Mouse (Mus musculus) intestine, embryonic 14.5 days (tissue): ENCODE data around the gene Kif27. TPM values are rescaled to one million over a fixed set of nuclear protein-coding genes. Genes with fewer than 3 reads are reported as not detected.
"Not testable (repeated sequence)": the region's sequence is repeated elsewhere in the genome, so short reads cannot be mapped to it uniquely, and the experiment has no call there.

Source experiments
- ATAC-seq: fragments of 200-750 bp; cut with Nextera tagmentation; replicated peaks from 2 replicates; pipeline ENCODE4 v1.8.0; 2017; ENCODE audit warnings: low read depth, moderate number of reproducible peaks, moderate TSS enrichment, moderate library complexity; ENCODE audit not compliant: low FRiP score, low TSS enrichment
- DNase-seq: peaks from one replicate; pipeline ENCODE4 v3.0.0-alpha.2; 2018; ENCODE audit warnings: low spot score
- H3K27ac ChIP-seq: fragments of 300-500 bp; sonication (generic); 2 replicates; pipeline ENCODE4 v1.5.1; 2014; ENCODE audit warnings: low read depth, mild to moderate bottlenecking, control low read depth
- H3K27me3 ChIP-seq: fragments of 300-500 bp; sonication (generic); replicated peaks from 2 replicates; pipeline ENCODE4 v1.6.1; 2014; ENCODE audit warnings: low read length, control low read depth; ENCODE audit not compliant: control insufficient read depth, insufficient read depth
- H3K36me3 ChIP-seq: fragments of 300-500 bp; sonication (generic); 2 replicates; pipeline ENCODE4 v1.6.1; 2014; ENCODE audit warnings: low read length, control low read depth; ENCODE audit not compliant: control insufficient read depth, insufficient read depth
- H3K4me1 ChIP-seq: fragments of 300-500 bp; sonication (generic); replicated peaks from 2 replicates; pipeline ENCODE4 v1.6.1; 2014; ENCODE audit warnings: low read length, control low read depth, mixed read lengths; ENCODE audit not compliant: control insufficient read depth, insufficient read depth
- H3K4me2 ChIP-seq: fragments of 300-500 bp; sonication (generic); 2 replicates; pipeline ENCODE4 v1.6.1; 2014; ENCODE audit warnings: low read length
- H3K4me3 ChIP-seq: fragments of 300-500 bp; sonication (generic); 2 replicates; pipeline ENCODE4 v1.5.1; 2014; ENCODE audit warnings: low read depth, low read length, control low read depth, mixed read lengths
- H3K9ac ChIP-seq: fragments of 300-500 bp; sonication (generic); 2 replicates; pipeline ENCODE4 v1.6.1; 2014; ENCODE audit warnings: mild to moderate bottlenecking, low read length
- H3K9me3 ChIP-seq: fragments of 300-500 bp; sonication (generic); 2 replicates; pipeline ENCODE4 v1.6.1; 2016; ENCODE audit warnings: low read length, control low read depth; ENCODE audit not compliant: control insufficient read depth
- WGBS: fragments of 180-500 bp; shearing (Covaris S2); extraction: QIAGEN DNeasy Blood & Tissue Kit; methylation state at CpG from one replicate; pipeline ENCODE4 v1.1.7; 2014; 5-methylcytosine and 5-hydroxymethylcytosine counted together
- polyA plus RNA-seq: library from polyadenylated mRNA; unstranded; fragments of >200 nt; fragmentation: Nextera tagmentation; extraction: Ambion mirVana; gene quantifications from 2 replicates; pipeline ENCODE4 v1.2.1, GENCODE M21; 2014

The Kif27 gene
- polyA plus RNA-seq: 0.52 and 1.0 TPM in 2 replicates

GRCm38 (mm10) chr13:58358629-58359303, at the start of gene Kif27:
Kif27 (minus strand) TSS chr13:58359122.
- DNase-seq (peak; percentile 92), ATAC-seq (peak; percentile 98)
- peak within 1 kb of the TSS; percentile 85 for H3K4me2 ChIP-seq
- H3K4me1 ChIP-seq: no peaks in the 10 kb centered on the region
- H3K4me3 ChIP-seq: peak within 1 kb of the TSS; percentile 53
- H3K36me3 ChIP-seq: no peaks in the 10 kb centered on the region
- no peaks in the 10 kb centered on the region for H3K9me3 ChIP-seq
- H3K9ac ChIP-seq: peak within 1 kb of the TSS; percentile 38
- H3K27ac ChIP-seq: peak within 1 kb of the TSS; percentile 29; the same call in 1 of the 2 replicates
- no peaks in the 10 kb centered on the region for H3K27me3 ChIP-seq
- WGBS: under 1% methylated on average over 77 of the region's 85 CpGs

GRCm38 (mm10) chr13:58403243-58403642, 44.3 kb upstream of the Kif27 start, which contains the start of gene Hnrnpk:
Hnrnpk (minus strand) TSS chr13:58403343.
- 6% methylated on average over 17 of the region's 17 CpGs for WGBS
- DNase-seq: not testable (repeated sequence)

GRCm38 (mm10) chr13:58402744-58403110, 43.8 kb upstream of the Kif27 start:
- H3K4me3 ChIP-seq: peak overlapping the region; percentile 100
- DNase-seq (no peak), ATAC-seq (peak; percentile 80)
- 0 out of 2 replicates have a peak, but pooled peaks cover 9% of the 10 kb centered on the region for H3K4me1 ChIP-seq
- H3K9ac ChIP-seq: peak overlapping the region; percentile 100
- peaks cover 25% of the 10 kb centered on the region for H3K36me3 ChIP-seq
- peak overlapping the region; percentile 49 for H3K4me2 ChIP-seq
- H3K27ac ChIP-seq: peak overlapping the region; percentile 99
- WGBS: under 1% methylated on average over 47 of the region's 48 CpGs
- no peaks in the 10 kb centered on the region for H3K9me3 ChIP-seq
- no peaks in the 10 kb centered on the region for H3K27me3 ChIP-seq

More at GRCm38 (mm10) chr13:58403243-58403642, 44.3 kb upstream of the Kif27 start, which contains the start of gene Hnrnpk:
- H3K27me3 ChIP-seq, ATAC-seq, H3K4me1 ChIP-seq, H3K9me3 ChIP-seq: not testable (repeated sequence)
- Histone ChIP-seq H3K4me2 (peak within 1 kb of the TSS; percentile 49), H3K27ac (peak within 1 kb of the TSS; percentile 99), H3K9ac (peak within 1 kb of the TSS; percentile 100), H3K4me3 (peak within 1 kb of the TSS; percentile 100), H3K36me3 (peaks cover 20% of the 10 kb centered on the region)

- DNase-seq: peak; percentile 99
- H3K9me3 ChIP-seq: no peaks in the 10 kb centered on the region
- H3K36me3 ChIP-seq: peaks cover 25% of the 10 kb centered on the region
- WGBS: under 1% methylated on average over 80 of the region's 91 CpGs
- peak within 1 kb of the TSS; percentile 100 for H3K9ac ChIP-seq
- peak within 1 kb of the TSS; percentile 99 for H3K27ac ChIP-seq
- 0 out of 2 replicates have a peak, but pooled peaks cover 9% of the 10 kb centered on the region for H3K4me1 ChIP-seq
- no peaks in the 10 kb centered on the region for H3K27me3 ChIP-seq
- peak within 1 kb of the TSS; percentile 94 for H3K4me2 ChIP-seq
- peak within 1 kb of the TSS; percentile 100 for H3K4me3 ChIP-seq
- peak; percentile 93 for ATAC-seq
These were observed 43.3 kb upstream of the Kif27 start, which contains the start of gene Rmi1 for GRCm38 (mm10) chr13:58402003-58402743. Rmi1 (plus strand) TSS chr13:58402248.

GRCm38 (mm10) chr13:58401135-58402002, 42.4 kb upstream of the Kif27 start:
- H3K36me3 ChIP-seq: peaks cover 33% of the 10 kb centered on the region
- H3K27ac ChIP-seq: peak overlapping the region; percentile 99
- peak overlapping the region; percentile 94 for H3K4me2 ChIP-seq
- H3K4me1 ChIP-seq: 0 out of 2 replicates have a peak, but pooled peaks cover 9% of the 10 kb centered on the region
- H3K9me3 ChIP-seq: no peaks in the 10 kb centered on the region
- DNase-seq: peak; percentile 85
- peak; percentile 28 for ATAC-seq
- WGBS: under 1% methylated on average over 81 of the region's 100 CpGs
- peak overlapping the region; percentile 100 for H3K9ac ChIP-seq
- H3K4me3 ChIP-seq: peak overlapping the region; percentile 100
- H3K27me3 ChIP-seq: no peaks in the 10 kb centered on the region

GRCm38 (mm10) chr13:58400576-58400975, 41.7 kb upstream of the Kif27 start:
- DNase-seq (no peak), ATAC-seq (no peak)
- H3K27ac ChIP-seq: 0 out of 2 replicates have a peak overlapping the region, but pooled peaks have one; percentile 99
- 0 out of 2 replicates have a peak, but pooled peaks cover 9% of the 10 kb centered on the region for H3K4me1 ChIP-seq
- peak overlapping the region; percentile 100 for H3K9ac ChIP-seq
- no peaks in the 10 kb centered on the region for H3K27me3 ChIP-seq
- WGBS: 0% methylated on average over 11 of the region's 11 CpGs
- H3K4me3 ChIP-seq: peak overlapping the region; percentile 100
- H3K4me2 ChIP-seq: peak overlapping the region; percentile 94
- no peaks in the 10 kb centered on the region for H3K9me3 ChIP-seq
- H3K36me3 ChIP-seq: peaks cover 41% of the 10 kb centered on the region

GRCm38 (mm10) chr13:58397651-58398050, 38.7 kb upstream of the Kif27 start:
- Histone ChIP-seq H3K9me3 (no peaks in the 10 kb centered on the region), H3K9ac (no peak overlapping the region), H3K4me1 (0 out of 2 replicates have a peak, but pooled peaks cover 4% of the 10 kb centered on the region), H3K4me3 (no peak overlapping the region), H3K27ac (no peak overlapping the region), H3K36me3 (peaks cover 70% of the 10 kb centered on the region), H3K4me2 (no peak overlapping the region), H3K27me3 (no peaks in the 10 kb centered on the region)
- DNase-seq: no peak
- WGBS: 91% methylated on average over 13 of the region's 13 CpGs
- ATAC-seq: no peak

- not testable (repeated sequence) for H3K9ac ChIP-seq, H3K4me2 ChIP-seq, H3K4me1 ChIP-seq, ATAC-seq, H3K4me3 ChIP-seq, DNase-seq, H3K27ac ChIP-seq, H3K27me3 ChIP-seq, H3K9me3 ChIP-seq
- H3K36me3 ChIP-seq: peaks cover 93% of the 10 kb centered on the region
- 85% methylated on average over 11 of the region's 11 CpGs for WGBS
These were observed 35.5 kb upstream of the Kif27 start for GRCm38 (mm10) chr13:58394392-58394791.
